Mouse (Mus musculus) myocyte (in vitro differentiated cells): ENCODE measurements at regions not wholly inside any gene's neighbourhood (a gene's known extent, or its start where the extent isn't known, plus 50 kb on each side); places are given as distances from the start of the nearest gene placed in this dataset.

ENCODE experiments used
- CEBPB ChIP-seq: IDR thresholded peaks from 2 replicates; pipeline ENCODE4 v1.6.1; 2011; ENCODE audit warnings: mild to moderate bottlenecking, moderate library complexity; ENCODE audit not compliant: poor library complexity, insufficient read depth, severe bottlenecking
- E2F4 ChIP-seq: IDR thresholded peaks from one replicate; pipeline ENCODE4 v1.6.1; 2011; ENCODE audit warnings: mild to moderate bottlenecking, control low read depth, moderate library complexity; ENCODE audit not compliant: insufficient read depth
- MAX ChIP-seq: IDR thresholded peaks from one replicate; pipeline ENCODE4 v1.6.1; 2011; ENCODE audit warnings: low read depth, mild to moderate bottlenecking, control low read depth
- MYOD1 ChIP-seq, 3 experiments: IDR thresholded peaks; one replicate each; pipeline ENCODE4 v1.6.1; 2011; ENCODE audit warnings: control low read depth in 2 of 3, low read depth in 2 of 3, mild to moderate bottlenecking in 2 of 3, moderate library complexity in 1 of 3; ENCODE audit not compliant: insufficient read length in 2 of 3, control insufficient read depth in 1 of 3
- POLR2A ChIP-seq: IDR thresholded peaks from one replicate; pipeline ENCODE4 v1.6.1; 2011; ENCODE audit warnings: low read depth, mild to moderate bottlenecking, control low read depth, moderate library complexity; ENCODE audit not compliant: insufficient read length
- TCF12 ChIP-seq: IDR thresholded peaks from one replicate; pipeline ENCODE4 v1.6.1; 2011; ENCODE audit warnings: mild to moderate bottlenecking, control low read depth; ENCODE audit not compliant: poor library complexity, insufficient read depth, severe bottlenecking
- TCF3 ChIP-seq: IDR thresholded peaks from one replicate; pipeline ENCODE4 v1.6.1; 2011; ENCODE audit warnings: low read depth, control low read depth; ENCODE audit not compliant: insufficient read length

GRCm38 (mm10) chr2:78189620-78190019 lies 243.4 kb upstream of the Cwc22 start:
- TF ChIP-seq CEBPB = no peak
- TF ChIP-seq TCF3 = peak; percentile 98
- no peak for TF ChIP-seq E2F4
- TF ChIP-seq MYOD1 (IDR thresholded peaks at IDR 0.05; ENCODE audit: control insufficient read depth in 1 of 3, insufficient read length in 2 of 3, low read depth in 2 of 3) = peak; percentile 73 to 98 (median 96)
- no peak for TF ChIP-seq POLR2A
- peak; percentile 98 for TF ChIP-seq TCF12
- TF ChIP-seq MAX = no peak
